Mouse (Mus musculus) 3T3-L1 (cell line): ENCODE results near the gene Ccdc114.

Source experiments
- DNase-seq: peaks from one replicate; pipeline ENCODE4 v3.0.0-alpha.2; 2015; ENCODE audit warnings: low read depth, low spot score

The Ccdc114 gene

GRCm38 (mm10) chr7:45981612-45982011 is 57.7 kb downstream of the Ccdc114 start:
- no peak for DNase-seq

- no peak for DNase-seq
These were observed 63.0 kb downstream of the Ccdc114 start for GRCm38 (mm10) chr7:45986893-45987292.

GRCm38 (mm10) chr7:45988344-45988743 is 64.5 kb downstream of the Ccdc114 start:
- DNase-seq = no peak

- no peak for DNase-seq
These were observed 68.6 kb downstream of the Ccdc114 start for GRCm38 (mm10) chr7:45992470-45992869.
